Mouse (Mus musculus): Measurements from ENCODE around the gene Ptx3. TPM values are rescaled to one million over a fixed set of nuclear protein-coding genes. Genes with fewer than 3 reads are reported as not detected.
"Not testable (repeated sequence)": the region's sequence is repeated elsewhere in the genome, so short reads cannot be mapped to it uniquely, and the experiment has no call there.

The Ptx3 gene
- polyA plus RNA-seq, 1 experiment from 2014 or later: 3.9 TPM

DNA sequence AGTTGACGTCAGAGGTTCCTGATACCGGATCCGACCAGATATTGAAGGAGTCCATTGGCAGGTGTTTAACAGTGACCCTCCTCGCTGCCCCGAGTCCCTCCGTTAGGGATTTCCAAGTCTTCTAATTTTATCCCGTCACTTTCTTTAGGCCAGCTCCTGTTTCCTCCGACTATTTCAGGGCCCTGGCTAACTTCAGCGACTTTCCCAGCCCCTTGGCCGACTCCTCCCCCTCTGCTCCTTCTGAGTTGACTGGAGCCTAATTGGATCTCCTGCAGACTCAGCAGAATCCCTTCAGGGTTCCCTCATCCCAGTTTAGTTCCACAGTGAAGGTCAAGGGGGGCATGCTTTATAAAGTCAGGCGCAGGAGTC is 1.5 kb downstream of the Ptx3 start:
- Histone ChIP-seq H3K36me3 (ENCODE audit: control insufficient read depth, insufficient read depth, low read length) (no peaks in the 10 kb centered on the region), H3K4me1 (ENCODE audit: control insufficient read depth, insufficient read depth, low read depth, low read length) (peaks cover 11% of the 10 kb centered on the region), H3K4me3 (ENCODE audit: low read length) (peak overlapping the region; percentile 54), H3K9me3 (ENCODE audit: control insufficient read depth, low read length) (no peaks in the 10 kb centered on the region), H3K9ac (ENCODE audit: low read depth, low read length) (peak overlapping the region; percentile 72), H3K27ac (ENCODE audit: low read depth, low read length) (no peak overlapping the region), H3K27me3 (replicated peaks; ENCODE audit: control insufficient read depth, insufficient read depth, low read length) (0 out of 2 replicates have a peak, but pooled peaks cover 2% of the 10 kb centered on the region), H3K4me2 (ENCODE audit: low read length) (peak overlapping the region; percentile 98)
- ATAC-seq: peak; percentile 43
- WGBS: under 1% methylated on average over 11 of the region's 11 CpGs

DNA sequence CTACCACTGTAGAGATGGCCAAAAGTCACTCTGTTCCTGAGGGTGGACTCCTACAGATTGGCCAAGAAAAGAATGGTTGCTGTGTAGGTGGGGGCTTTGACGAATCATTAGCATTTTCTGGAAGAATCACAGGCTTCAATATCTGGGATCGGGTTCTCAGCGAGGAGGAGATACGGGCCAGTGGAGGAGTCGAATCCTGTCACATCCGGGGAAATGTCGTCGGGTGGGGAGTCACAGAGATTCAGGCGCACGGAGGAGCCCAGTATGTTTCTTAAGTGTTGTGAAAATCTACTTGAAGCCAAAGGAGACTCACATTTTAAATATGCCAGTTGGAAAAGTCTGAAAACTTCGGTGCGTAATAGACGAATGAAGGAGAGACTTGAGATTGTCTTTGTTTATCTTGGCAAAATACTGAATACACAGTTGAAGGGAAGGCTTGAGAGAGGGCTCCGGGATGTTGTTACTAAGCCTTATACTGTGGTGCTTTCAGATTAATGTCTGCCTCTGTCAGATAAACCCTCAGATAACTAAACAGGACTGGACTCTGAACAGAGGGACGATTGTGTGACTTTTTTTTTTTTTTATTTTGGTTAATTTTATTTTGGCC is 5.3 kb downstream of the Ptx3 start:
- 85% methylated on average over 15 of the region's 15 CpGs for WGBS
- peaks cover 8% of the 10 kb centered on the region for H3K4me1 ChIP-seq (ENCODE audit: control insufficient read depth, insufficient read depth, low read depth, low read length)
- no peaks in the 10 kb centered on the region for H3K36me3 ChIP-seq (ENCODE audit: control insufficient read depth, insufficient read depth, low read length)
- no peak overlapping the region for H3K4me2 ChIP-seq (ENCODE audit: low read length)
- no peak for ATAC-seq
- H3K27ac ChIP-seq (ENCODE audit: low read depth, low read length): no peak overlapping the region
- H3K27me3 ChIP-seq (replicated peaks; ENCODE audit: control insufficient read depth, insufficient read depth, low read length): 0 out of 2 replicates have a peak, but pooled peaks cover 2% of the 10 kb centered on the region
- H3K4me3 ChIP-seq (ENCODE audit: low read length): no peak overlapping the region
- no peaks in the 10 kb centered on the region for H3K9me3 ChIP-seq (ENCODE audit: control insufficient read depth, low read length)
- no peak overlapping the region for H3K9ac ChIP-seq (ENCODE audit: low read depth, low read length)

DNA sequence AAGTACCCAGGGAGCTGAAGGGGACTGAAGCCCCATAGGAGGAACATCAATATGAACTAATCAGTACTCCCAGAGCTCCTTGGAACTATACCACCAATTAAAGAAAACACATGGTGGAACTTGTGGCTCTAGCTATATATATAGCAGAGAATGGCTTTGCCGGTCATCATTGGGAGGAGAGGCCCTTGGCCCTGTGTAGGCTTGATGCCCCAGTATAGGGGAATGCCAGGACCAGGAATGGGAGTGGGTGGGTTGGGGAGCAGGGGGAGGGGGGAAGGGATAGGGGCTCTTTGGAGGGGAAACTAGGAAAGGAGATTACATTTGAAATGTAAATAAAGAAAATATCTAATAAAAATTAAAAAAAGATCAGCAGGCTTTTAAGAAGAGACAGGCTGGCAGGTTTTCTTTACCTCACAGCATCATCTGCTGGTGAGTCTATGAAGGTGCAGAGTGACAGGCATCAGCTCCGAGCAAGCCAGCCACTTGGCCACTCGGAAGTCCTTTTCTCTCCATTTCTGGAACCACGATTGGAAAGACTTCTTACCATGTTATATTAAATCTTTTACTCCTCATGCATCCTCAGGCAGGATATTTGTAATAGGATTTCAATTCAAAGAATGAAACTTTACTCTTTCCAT is 16.6 kb downstream of the Ptx3 start:
- not testable (repeated sequence) for H3K4me2 ChIP-seq (ENCODE audit: low read length); H3K27ac ChIP-seq (ENCODE audit: low read depth, low read length); H3K27me3 ChIP-seq (replicated peaks; ENCODE audit: control insufficient read depth, insufficient read depth, low read length); H3K4me1 ChIP-seq (ENCODE audit: control insufficient read depth, insufficient read depth, low read depth, low read length); H3K4me3 ChIP-seq (ENCODE audit: low read length); H3K9ac ChIP-seq (ENCODE audit: low read depth, low read length); H3K36me3 ChIP-seq (ENCODE audit: control insufficient read depth, insufficient read depth, low read length); H3K9me3 ChIP-seq (ENCODE audit: control insufficient read depth, low read length)
- WGBS: 42% methylated on average over 4 of the region's 4 CpGs
- ATAC-seq: peak; percentile 82; the same call in 1 of the 2 replicates

DNA sequence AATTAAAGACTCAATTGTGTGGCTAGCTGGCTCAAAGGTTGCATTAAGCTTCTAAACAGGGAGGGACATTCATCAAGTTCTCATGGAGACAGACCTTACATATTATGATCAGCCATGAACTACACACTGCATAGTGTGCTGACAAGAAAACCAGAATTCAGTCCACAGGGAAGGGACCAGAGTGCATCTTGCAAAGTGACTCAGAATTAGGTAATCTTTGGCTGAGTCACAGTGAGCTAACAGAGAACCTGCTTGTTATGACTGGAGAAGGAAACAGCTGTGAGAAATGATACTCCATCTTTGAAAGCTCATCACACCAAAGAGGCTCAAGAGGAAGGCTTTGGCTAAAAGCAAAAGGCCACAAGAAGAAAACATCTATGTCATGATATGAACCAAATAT is 20.8 kb downstream of the Ptx3 start:
- Histone ChIP-seq H3K36me3 (ENCODE audit: control insufficient read depth, insufficient read depth, low read length) (no peaks in the 10 kb centered on the region), H3K27ac (ENCODE audit: low read depth, low read length) (no peak overlapping the region), H3K9ac (ENCODE audit: low read depth, low read length) (no peak overlapping the region), H3K4me3 (ENCODE audit: low read length) (no peak overlapping the region), H3K4me2 (ENCODE audit: low read length) (no peak overlapping the region), H3K9me3 (ENCODE audit: control insufficient read depth, low read length) (no peaks in the 10 kb centered on the region), H3K27me3 (replicated peaks; ENCODE audit: control insufficient read depth, insufficient read depth, low read length) (no peaks in the 10 kb centered on the region), H3K4me1 (ENCODE audit: control insufficient read depth, insufficient read depth, low read depth, low read length) (no peaks in the 10 kb centered on the region)
- ATAC-seq: no peak

DNA sequence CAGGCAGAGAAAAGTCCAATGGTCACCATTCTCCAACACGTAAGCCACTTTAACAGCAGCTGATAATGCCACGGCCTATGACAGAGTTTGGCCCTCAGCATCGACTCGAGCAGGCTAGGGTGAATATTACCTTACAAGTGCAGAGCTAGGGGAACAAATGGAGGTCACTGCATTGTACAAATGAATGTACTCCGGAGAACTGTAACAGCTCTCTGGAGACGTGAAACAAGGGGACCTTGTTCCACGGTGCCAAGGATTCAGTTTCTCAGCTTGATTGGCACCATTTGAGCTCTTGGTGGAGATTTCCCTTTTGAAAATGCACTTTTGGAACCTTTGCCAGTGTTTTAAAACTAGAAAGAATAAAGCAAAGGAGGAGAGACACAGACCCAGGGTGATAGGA is 32.1 kb downstream of the Ptx3 start:
- H3K27ac ChIP-seq (ENCODE audit: low read depth, low read length): no peak overlapping the region
- no peaks in the 10 kb centered on the region for H3K9me3 ChIP-seq (ENCODE audit: control insufficient read depth, low read length)
- 70% methylated on average over 7 of the region's 7 CpGs for WGBS
- H3K36me3 ChIP-seq (ENCODE audit: control insufficient read depth, insufficient read depth, low read length): no peaks in the 10 kb centered on the region
- no peak overlapping the region for H3K4me2 ChIP-seq (ENCODE audit: low read length)
- H3K4me3 ChIP-seq (ENCODE audit: low read length): no peak overlapping the region
- no peaks in the 10 kb centered on the region for H3K27me3 ChIP-seq (replicated peaks; ENCODE audit: control insufficient read depth, insufficient read depth, low read length)
- H3K4me1 ChIP-seq (ENCODE audit: control insufficient read depth, insufficient read depth, low read depth, low read length): no peaks in the 10 kb centered on the region
- no peak for ATAC-seq
- no peak overlapping the region for H3K9ac ChIP-seq (ENCODE audit: low read depth, low read length)

DNA sequence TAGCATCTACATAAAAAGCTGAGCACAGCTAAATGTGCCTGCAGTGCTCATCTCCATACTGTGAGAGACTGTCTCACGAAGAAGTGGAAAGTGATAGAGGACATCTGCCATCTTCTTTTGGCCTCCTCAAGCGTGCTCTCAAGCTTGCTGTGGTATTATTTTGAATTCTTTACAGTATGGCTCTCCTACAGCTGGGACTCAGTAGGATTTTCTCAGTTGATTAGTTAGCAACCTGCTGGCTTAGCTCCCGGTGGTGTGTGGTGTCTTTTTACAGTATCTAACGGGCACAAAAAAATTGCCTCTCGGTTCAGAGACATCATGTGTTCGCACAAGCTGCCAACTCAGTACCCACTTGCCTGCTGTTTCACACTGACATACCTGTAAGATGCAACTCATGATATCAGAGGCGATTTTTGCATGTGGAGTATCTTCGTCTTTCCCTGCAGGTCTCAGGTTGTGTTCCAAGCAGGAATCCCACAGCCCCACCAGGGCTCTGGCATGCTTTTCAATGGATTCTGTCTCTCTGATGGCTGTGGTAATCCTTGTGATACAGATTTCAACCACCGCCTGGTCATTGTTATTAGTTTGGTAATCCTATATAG is 34.9 kb downstream of the Ptx3 start:
- peak; percentile 82 for ATAC-seq
- H3K4me2 ChIP-seq (ENCODE audit: low read length): no peak overlapping the region
- 70% methylated on average over 9 of the region's 9 CpGs for WGBS

DNA sequence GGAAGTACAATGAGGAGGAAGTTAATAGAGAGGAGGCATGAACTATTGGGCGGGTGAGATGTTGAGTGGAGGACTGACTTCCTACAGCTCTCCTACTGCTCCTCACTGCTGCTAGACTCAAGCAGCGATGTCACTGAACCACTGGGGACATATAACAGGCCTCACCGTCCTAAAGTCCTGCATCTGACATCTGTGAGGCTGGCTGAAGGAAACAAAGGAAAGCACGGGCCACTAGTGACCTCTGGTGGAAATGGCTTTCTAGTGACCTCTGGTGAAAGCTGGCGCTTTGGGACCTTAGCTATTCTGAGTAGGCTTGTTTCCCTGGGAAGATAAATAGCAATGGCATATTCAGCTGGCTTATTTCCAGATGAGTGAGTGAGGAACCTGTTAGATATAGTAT is 42.6 kb downstream of the Ptx3 start:
- Histone ChIP-seq H3K4me1 (ENCODE audit: control insufficient read depth, insufficient read depth, low read depth, low read length) (no peaks in the 10 kb centered on the region), H3K27me3 (replicated peaks; ENCODE audit: control insufficient read depth, insufficient read depth, low read length) (no peaks in the 10 kb centered on the region), H3K9me3 (ENCODE audit: control insufficient read depth, low read length) (peaks cover 2% of the 10 kb centered on the region; the same call in 1 of the 2 replicates), H3K27ac (ENCODE audit: low read depth, low read length) (no peak overlapping the region), H3K36me3 (ENCODE audit: control insufficient read depth, insufficient read depth, low read length) (no peaks in the 10 kb centered on the region), H3K4me3 (ENCODE audit: low read length) (no peak overlapping the region), H3K4me2 (ENCODE audit: low read length) (no peak overlapping the region), H3K9ac (ENCODE audit: low read depth, low read length) (no peak overlapping the region)
- 38% methylated on average over 5 of the region's 5 CpGs for WGBS
- ATAC-seq: 0 out of 2 replicates have a peak, but pooled peaks have one; percentile 27

More for the DNA sequence above, 34.9 kb downstream of the Ptx3 start:
- no peak overlapping the region for H3K9ac ChIP-seq (ENCODE audit: low read depth, low read length)
- H3K27ac ChIP-seq (ENCODE audit: low read depth, low read length): no peak overlapping the region
- peaks cover 2% of the 10 kb centered on the region; the same call in 1 of the 2 replicates for H3K9me3 ChIP-seq (ENCODE audit: control insufficient read depth, low read length)
- H3K36me3 ChIP-seq (ENCODE audit: control insufficient read depth, insufficient read depth, low read length): no peaks in the 10 kb centered on the region
- H3K27me3 ChIP-seq (replicated peaks; ENCODE audit: control insufficient read depth, insufficient read depth, low read length): no peaks in the 10 kb centered on the region
- H3K4me1 ChIP-seq (ENCODE audit: control insufficient read depth, insufficient read depth, low read depth, low read length): no peaks in the 10 kb centered on the region
- no peak overlapping the region for H3K4me3 ChIP-seq (ENCODE audit: low read length)

DNA sequence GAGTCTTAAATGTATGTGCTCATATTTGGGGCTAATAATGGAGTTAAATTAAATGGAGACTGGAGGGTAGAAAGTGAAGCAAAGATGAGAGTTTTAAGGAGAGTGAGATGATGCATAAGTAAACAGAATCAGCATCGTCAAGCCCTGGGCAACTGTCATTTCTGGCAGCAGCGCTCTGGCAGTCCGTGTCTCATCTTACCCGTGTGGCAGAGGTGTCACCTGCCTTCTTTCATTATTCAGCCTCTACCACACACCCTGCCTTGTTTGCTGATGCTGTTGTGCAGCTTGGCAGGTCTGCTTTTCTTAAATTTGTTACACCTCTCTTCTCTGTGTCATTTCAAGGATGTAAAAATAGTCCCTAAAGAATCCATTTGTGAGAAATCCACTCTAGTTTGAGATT is 43.6 kb downstream of the Ptx3 start:
- H3K4me2 ChIP-seq (ENCODE audit: low read length): no peak overlapping the region
- no peak for ATAC-seq

More for the DNA sequence above, 43.6 kb downstream of the Ptx3 start:
- 79% methylated on average over 4 of the region's 4 CpGs for WGBS
- no peak overlapping the region for H3K27ac ChIP-seq (ENCODE audit: low read depth, low read length)
- H3K4me3 ChIP-seq (ENCODE audit: low read length): no peak overlapping the region
- peaks cover 2% of the 10 kb centered on the region; the same call in 1 of the 2 replicates for H3K9me3 ChIP-seq (ENCODE audit: control insufficient read depth, low read length)
- no peaks in the 10 kb centered on the region for H3K36me3 ChIP-seq (ENCODE audit: control insufficient read depth, insufficient read depth, low read length)
- H3K27me3 ChIP-seq (replicated peaks; ENCODE audit: control insufficient read depth, insufficient read depth, low read length): no peaks in the 10 kb centered on the region
- H3K4me1 ChIP-seq (ENCODE audit: control insufficient read depth, insufficient read depth, low read depth, low read length): no peaks in the 10 kb centered on the region
- H3K9ac ChIP-seq (ENCODE audit: low read depth, low read length): no peak overlapping the region

Measured in hindbrain, embryonic 16.5 days (tissue).